Mouse (Mus musculus): Measurements from ENCODE around the gene Ahnak. TPM values are rescaled to one million over a fixed set of nuclear protein-coding genes. Genes with fewer than 3 reads are reported as not detected.
A peak's percentile ranks its signal among the peaks of the same experiment; 100 is the strongest.

The Ahnak gene
- polyA plus RNA-seq, 1 experiment, result 84.7 TPM

GRCm38 (mm10) chr19:8982303-8983149 is 6.6 kb upstream of the Ahnak start:
- WGBS, result 44% methylated on average over 5 of the region's 5 CpGs
- Histone ChIP-seq H3K4me3 (replicated peaks; ENCODE audit: extremely low read depth, low read depth, low read length) (no peak overlapping the region), H3K4me1 (ENCODE audit: control insufficient read depth, insufficient read depth, low read length) (peaks cover 34% of the 10 kb centered on the region)
- no peak for DNase-seq
- TF ChIP-seq POLR2A (IDR thresholded peaks at IDR 0.05; ENCODE audit: borderline replicate concordance, extremely low read depth, low read depth, low read length), result no peak
- no peak for TF ChIP-seq CTCF (IDR thresholded peaks at IDR 0.05; ENCODE audit: insufficient read depth, low read length)

GRCm38 (mm10) chr19:8983150-8983650 is 5.9 kb upstream of the Ahnak start:
- TF ChIP-seq CTCF (IDR thresholded peaks at IDR 0.05; ENCODE audit: insufficient read depth, low read length) (no peak), POLR2A (IDR thresholded peaks at IDR 0.05; ENCODE audit: borderline replicate concordance, extremely low read depth, low read depth, low read length) (no peak)
- DNase-seq, result peak; percentile 55
- H3K4me1 ChIP-seq (ENCODE audit: control insufficient read depth, insufficient read depth, low read length), result peaks cover 34% of the 10 kb centered on the region
- H3K4me3 ChIP-seq (replicated peaks; ENCODE audit: extremely low read depth, low read depth, low read length), result no peak overlapping the region
- WGBS, result 11% methylated on average over 4 of the region's 4 CpGs

GRCm38 (mm10) chr19:8984255-8984868 is 4.7 kb upstream of the Ahnak start:
- no peak for TF ChIP-seq POLR2A (IDR thresholded peaks at IDR 0.05; ENCODE audit: borderline replicate concordance, extremely low read depth, low read depth, low read length)
- TF ChIP-seq CTCF (IDR thresholded peaks at IDR 0.05; ENCODE audit: insufficient read depth, low read length), result no peak
- peaks cover 38% of the 10 kb centered on the region for H3K4me1 ChIP-seq (ENCODE audit: control insufficient read depth, insufficient read depth, low read length)

GRCm38 (mm10) chr19:8985891-8986290 is 3.2 kb upstream of the Ahnak start:
- TF ChIP-seq CTCF (IDR thresholded peaks at IDR 0.05; ENCODE audit: insufficient read depth, low read length) (no peak), POLR2A (IDR thresholded peaks at IDR 0.05; ENCODE audit: borderline replicate concordance, extremely low read depth, low read depth, low read length) (no peak)

More at GRCm38 (mm10) chr19:8984255-8984868, 4.7 kb upstream of the Ahnak start:
- peak; percentile 62 for DNase-seq
- H3K4me3 ChIP-seq (replicated peaks; ENCODE audit: extremely low read depth, low read depth, low read length), result no peak overlapping the region
- 12% methylated on average over 7 of the region's 7 CpGs for WGBS

GRCm38 (mm10) chr19:8987816-8988215 is 1.3 kb upstream of the Ahnak start:
- Histone ChIP-seq H3K4me3 (replicated peaks; ENCODE audit: extremely low read depth, low read depth, low read length) (no peak overlapping the region), H3K4me1 (ENCODE audit: control insufficient read depth, insufficient read depth, low read length) (peaks cover 29% of the 10 kb centered on the region)
- TF ChIP-seq CTCF (IDR thresholded peaks at IDR 0.05; ENCODE audit: insufficient read depth, low read length) (no peak), POLR2A (IDR thresholded peaks at IDR 0.05; ENCODE audit: borderline replicate concordance, extremely low read depth, low read depth, low read length) (no peak)
- no peak for DNase-seq
- 79% methylated on average over 2 of the region's 2 CpGs for WGBS

More at GRCm38 (mm10) chr19:8985891-8986290, 3.2 kb upstream of the Ahnak start:
- H3K4me3 ChIP-seq (replicated peaks; ENCODE audit: extremely low read depth, low read depth, low read length), result no peak overlapping the region
- DNase-seq, result no peak
- peaks cover 37% of the 10 kb centered on the region for H3K4me1 ChIP-seq (ENCODE audit: control insufficient read depth, insufficient read depth, low read length)
- 44% methylated on average over 5 of the region's 5 CpGs for WGBS

- WGBS, result 38% methylated on average over 15 of the region's 15 CpGs
- DNase-seq, result no peak
- TF ChIP-seq CTCF (IDR thresholded peaks at IDR 0.05; ENCODE audit: insufficient read depth, low read length) (no peak), POLR2A (IDR thresholded peaks at IDR 0.05; ENCODE audit: borderline replicate concordance, extremely low read depth, low read depth, low read length) (no peak)
- Histone ChIP-seq H3K4me3 (replicated peaks; ENCODE audit: extremely low read depth, low read depth, low read length) (peak overlapping the region; percentile 76), H3K4me1 (ENCODE audit: control insufficient read depth, insufficient read depth, low read length) (peaks cover 27% of the 10 kb centered on the region)
These were observed 578 bp upstream of the Ahnak start for GRCm38 (mm10) chr19:8988346-8989065.

- peak; percentile 89 for DNase-seq
- peak overlapping the region; percentile 76 for H3K4me3 ChIP-seq (replicated peaks; ENCODE audit: extremely low read depth, low read depth, low read length)
- WGBS, result under 1% methylated on average over 52 of the region's 53 CpGs
- peak; percentile 50; the same call in 1 of the 2 replicates for TF ChIP-seq POLR2A (IDR thresholded peaks at IDR 0.05; ENCODE audit: borderline replicate concordance, extremely low read depth, low read depth, low read length)
- no peak for TF ChIP-seq CTCF (IDR thresholded peaks at IDR 0.05; ENCODE audit: insufficient read depth, low read length)
- H3K4me1 ChIP-seq (ENCODE audit: control insufficient read depth, insufficient read depth, low read length), result peaks cover 23% of the 10 kb centered on the region
These were observed 715 bp downstream of the Ahnak start for GRCm38 (mm10) chr19:8989567-8990431.

- DNase-seq, result no peak
- 6% methylated on average over 14 of the region's 15 CpGs for WGBS
- TF ChIP-seq POLR2A (IDR thresholded peaks at IDR 0.05; ENCODE audit: borderline replicate concordance, extremely low read depth, low read depth, low read length) (peak; percentile 46; the same call in 1 of the 2 replicates), CTCF (IDR thresholded peaks at IDR 0.05; ENCODE audit: insufficient read depth, low read length) (no peak)
- peak overlapping the region; percentile 76 for H3K4me3 ChIP-seq (replicated peaks; ENCODE audit: extremely low read depth, low read depth, low read length)
- peaks cover 28% of the 10 kb centered on the region for H3K4me1 ChIP-seq (ENCODE audit: control insufficient read depth, insufficient read depth, low read length)
These were observed 1.5 kb downstream of the Ahnak start for GRCm38 (mm10) chr19:8990432-8991102.

All from lung, adult 2 months (tissue).